Mouse (Mus musculus): ENCODE results near the gene Prrg3.

DNA sequence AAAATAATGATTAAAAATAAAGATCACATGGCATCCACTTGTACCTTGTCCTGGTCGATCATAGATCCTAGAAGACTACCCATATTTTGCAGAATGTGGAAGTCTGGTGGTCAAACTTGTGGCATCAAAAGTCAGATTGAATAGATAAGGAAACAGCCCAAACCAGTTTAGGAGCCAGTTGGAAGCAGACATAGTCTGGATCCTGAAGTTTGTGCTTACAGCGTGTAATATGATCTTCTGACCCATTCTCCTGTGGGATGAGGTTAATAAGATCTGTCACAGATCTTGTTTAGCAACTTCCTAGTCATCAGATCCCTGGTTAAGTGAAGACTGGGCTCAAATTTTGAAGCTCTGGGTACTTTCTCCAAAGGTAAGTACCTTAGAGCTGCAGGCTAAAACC, 10.3 kb downstream of the Prrg3 start, which contains the start of gene Fate1:
- TF ChIP-seq CTCF (IDR thresholded peaks at IDR 0.05), result no peak
- no peak for TF ChIP-seq EP300 (IDR thresholded peaks at IDR 0.05)

Measured in lung, postnatal 0 days (tissue).